Mouse (Mus musculus): Measurements from ENCODE around the gene Eif3f. TPM values are rescaled to one million over a fixed set of nuclear protein-coding genes. Genes with fewer than 3 reads are reported as not detected.

The Eif3f gene
- polyA plus RNA-seq (2012; rRNA removed; ENCODE audit: low replicate concordance) = 278 and 415 TPM in 2 replicates

GRCm38 (mm10) chr7:108933794-108934731 is at the start of gene Eif3f:
Gene Eif3f (plus strand): TSS chr7:108934417.

GRCm38 (mm10) chr7:108884906-108885305 is 49.3 kb upstream of the Eif3f start, which contains the start of gene Olfr518:
Gene Olfr518 (minus strand): TSS chr7:108885006.

GRCm38 (mm10) chr7:108894320-108894719 is 39.9 kb upstream of the Eif3f start, which contains the start of gene Olfr519:
Gene Olfr519 (minus strand): TSS chr7:108894420.

GRCm38 (mm10) chr7:108929726-108930393 is 4.4 kb upstream of the Eif3f start, which contains the start of gene Nlrp10:
Gene Nlrp10 (minus strand): TSS chr7:108930178.

GRCm38 (mm10) chr7:108950312-108950761 is 16.1 kb downstream of the Eif3f start, which contains the start of gene Tub:
Gene Tub (plus strand): TSS chr7:108950338.

Other genes starting within 250 kb of the Eif3f start
- not detected in 2 replicates for gene Olfr512, start 221.1 kb upstream of the Eif3f start, polyA plus RNA-seq (2012; rRNA removed; ENCODE audit: low replicate concordance)
- gene Olfr513, start 183.4 kb upstream of the Eif3f start, polyA plus RNA-seq (2012; rRNA removed; ENCODE audit: low replicate concordance) = not detected in 2 replicates
- gene Olfr514, start 108.4 kb upstream of the Eif3f start, polyA plus RNA-seq (2012; rRNA removed; ENCODE audit: low replicate concordance) = not detected in 2 replicates
- gene Olfr516, start 83.9 kb upstream of the Eif3f start, polyA plus RNA-seq (2012; rRNA removed; ENCODE audit: low replicate concordance) = not detected in 2 replicates
- not detected in 2 replicates for gene Olfr517, start 62.0 kb upstream of the Eif3f start, polyA plus RNA-seq (2012; rRNA removed; ENCODE audit: low replicate concordance)
- not detected in 2 replicates for gene Olfr518, start 49.4 kb upstream of the Eif3f start, polyA plus RNA-seq (2012; rRNA removed; ENCODE audit: low replicate concordance)
- gene Olfr519, start 40.0 kb upstream of the Eif3f start, polyA plus RNA-seq (2012; rRNA removed; ENCODE audit: low replicate concordance) = not detected in 2 replicates
- 0.04 and 0.07 TPM in 2 replicates for gene Nlrp10, start 4.2 kb upstream of the Eif3f start, polyA plus RNA-seq (2012; rRNA removed; ENCODE audit: low replicate concordance)
- gene Tub, start 15.9 kb downstream of the Eif3f start, polyA plus RNA-seq (2012; rRNA removed; ENCODE audit: low replicate concordance) = 0.44 and 0.92 TPM in 2 replicates
- 0.20 and 2.5 TPM in 2 replicates for gene Ric3, start 148.9 kb downstream of the Eif3f start, polyA plus RNA-seq (2012; rRNA removed; ENCODE audit: low replicate concordance)
- gene Lmo1, start 240.8 kb downstream of the Eif3f start, polyA plus RNA-seq (2012; rRNA removed; ENCODE audit: low replicate concordance) = 0.82 and 1.8 TPM in 2 replicates